In genomic region chr6:53881623-53882022, GRCm38 (mm10) we compare ENCODE assay signal across 13 mouse cellular contexts.
DNase-seq lines count a peak whose midpoint lies in the region; ATAC-seq and TF ChIP-seq lines count a peak whose summit lies in the region.
"Had no signal": no experiment of that assay in that cellular context is flagged by ENCODE, and none has a peak within 500 bp of the region (broad histone marks: within the 10 kb centered on the region; RNA-seq: fewer than 3 reads in every experiment).

No protein-coding gene starts in this region.

- no peaks in the 10 kb centered on the region for H3K27me3 ChIP-seq in hindbrain, embryonic 11.5 days (ENCODE audit: control insufficient read depth, insufficient read depth, low read length)
- H3K27me3 ChIP-seq in midbrain, embryonic 12.5 days, result no peaks in the 10 kb centered on the region
- H3K27me3 ChIP-seq: heart, embryonic 13.5 days had no signal

- H3K4me1 ChIP-seq in hindbrain, embryonic 11.5 days (replicated peaks; ENCODE audit: control insufficient read depth, insufficient read depth, low read length), result no peaks in the 10 kb centered on the region
- H3K4me1 ChIP-seq in midbrain, embryonic 12.5 days, result peaks cover 15% of the 10 kb centered on the region

- H3K4me2 ChIP-seq in hindbrain, embryonic 11.5 days (replicated peaks; ENCODE audit: low read depth, low read length), result no peak overlapping the region
- peak overlapping the region; percentile 44; the same call in 1 of the 2 replicates for H3K4me2 ChIP-seq in midbrain, embryonic 12.5 days (replicated peaks)

- no peaks in the 10 kb centered on the region for H3K36me3 ChIP-seq in hindbrain, embryonic 11.5 days (ENCODE audit: control insufficient read depth, insufficient read depth, low read length)
- H3K36me3 ChIP-seq in midbrain, embryonic 12.5 days, result no peaks in the 10 kb centered on the region
- H3K36me3 ChIP-seq: heart, embryonic 13.5 days had no signal

- no peak for TF ChIP-seq POLR2A in brain, embryonic 14.5 days (IDR thresholded peaks at IDR 0.05; ENCODE audit: borderline replicate concordance, extremely low read depth, insufficient read depth, insufficient read length, poor library complexity, severe bottlenecking)

- DNase-seq in gastrocnemius, adult 2 months, result no peak
- DNase-seq in gastrocnemius, postnatal 14 days, result no peak
- peak; percentile 60 for DNase-seq in brain, embryonic 14.5 days (ENCODE audit: low read depth)
- no peak for DNase-seq in hindbrain, embryonic 11.5 days (ENCODE audit: low spot score)
- no peak for DNase-seq in cerebellum, adult 9-10 months
- DNase-seq in T-cell, adult 2 months (ENCODE audit: low spot score), result no peak
- no peak for DNase-seq in adrenal gland, adult 8-10 months
- DNase-seq: adrenal gland, adult 2 months; lung, postnatal 14 days; right cerebral cortex, adult 18-20 months; thymus, postnatal 25 days had no signal

- no peak for TF ChIP-seq CTCF in gastrocnemius, adult 2 months (IDR thresholded peaks at IDR 0.05)
- TF ChIP-seq CTCF in brain, embryonic 14.5 days (IDR thresholded peaks at IDR 0.05; ENCODE audit: borderline replicate concordance, extremely low read depth, insufficient read depth, insufficient read length), result no peak

- peak overlapping the region; percentile 82; the same call in 1 of the 2 replicates for H3K27ac ChIP-seq in gastrocnemius, adult 2 months
- no peak overlapping the region for H3K27ac ChIP-seq in hindbrain, embryonic 11.5 days (ENCODE audit: low read depth, low read length)
- H3K27ac ChIP-seq in midbrain, embryonic 12.5 days (replicated peaks), result no peak overlapping the region
- H3K27ac ChIP-seq: heart, embryonic 13.5 days had no signal

- H3K4me3 ChIP-seq in gastrocnemius, adult 2 months, result no peak overlapping the region
- no peak overlapping the region for H3K4me3 ChIP-seq in hindbrain, embryonic 11.5 days (ENCODE audit: low read depth, low read length)
- H3K4me3 ChIP-seq in midbrain, embryonic 12.5 days, result no peak overlapping the region

- intact Hi-C loops in gastrocnemius, adult 2 months (cut with DNase I), result no loop called here
- intact Hi-C loops in gastrocnemius, postnatal 14 days (cut with DNase I; ENCODE audit: low total_unique reads), result no loop called here

- H3K9ac ChIP-seq in hindbrain, embryonic 11.5 days (ENCODE audit: low read depth, low read length), result no peak overlapping the region
- H3K9ac ChIP-seq in midbrain, embryonic 12.5 days (replicated peaks), result no peak overlapping the region
- H3K9ac ChIP-seq: heart, embryonic 13.5 days had no signal

- 33% methylated on average over 9 of the region's 10 CpGs for WGBS in hindbrain, embryonic 11.5 days
- WGBS in midbrain, embryonic 12.5 days, result 17% methylated on average over 10 of the region's 10 CpGs

- no peaks in the 10 kb centered on the region for H3K9me3 ChIP-seq in hindbrain, embryonic 11.5 days (ENCODE audit: control insufficient read depth, low read length)
- H3K9me3 ChIP-seq in midbrain, embryonic 12.5 days, result no peaks in the 10 kb centered on the region
- H3K9me3 ChIP-seq: heart, embryonic 13.5 days had no signal

- peak; percentile 38; the same call in 1 of the 2 replicates for ATAC-seq in hindbrain, embryonic 11.5 days (ENCODE audit: low FRiP score)
- ATAC-seq in midbrain, embryonic 12.5 days (ENCODE audit: low FRiP score, low read depth), result no peak
